Mouse (Mus musculus): Measurements from ENCODE around the gene Fgfr2.

The Fgfr2 gene

DNA sequence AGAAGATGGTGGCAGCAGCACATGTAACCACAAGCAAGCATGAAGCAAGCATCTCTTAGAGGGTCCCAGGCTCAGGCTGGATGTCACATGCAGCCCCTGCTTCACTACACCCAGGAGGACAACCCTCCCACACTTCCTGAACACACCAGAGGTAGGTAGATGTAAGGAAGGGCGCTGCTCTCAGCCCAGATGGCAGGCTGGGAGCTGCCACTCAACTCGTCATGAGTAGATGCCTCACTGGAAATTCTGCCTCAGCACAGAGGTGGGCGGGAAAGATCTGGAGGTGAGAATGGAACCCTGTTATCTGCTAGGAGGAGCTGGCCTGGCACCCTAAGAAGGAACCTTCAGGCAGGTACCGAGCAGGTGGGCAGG lies 355.2 kb downstream of the Fgfr2 start:
- DNase-seq: no peak

GRCm38 (mm10) chr7:132767233-132767998 lies 355.7 kb downstream of the Fgfr2 start:
- no peak for DNase-seq

DNA sequence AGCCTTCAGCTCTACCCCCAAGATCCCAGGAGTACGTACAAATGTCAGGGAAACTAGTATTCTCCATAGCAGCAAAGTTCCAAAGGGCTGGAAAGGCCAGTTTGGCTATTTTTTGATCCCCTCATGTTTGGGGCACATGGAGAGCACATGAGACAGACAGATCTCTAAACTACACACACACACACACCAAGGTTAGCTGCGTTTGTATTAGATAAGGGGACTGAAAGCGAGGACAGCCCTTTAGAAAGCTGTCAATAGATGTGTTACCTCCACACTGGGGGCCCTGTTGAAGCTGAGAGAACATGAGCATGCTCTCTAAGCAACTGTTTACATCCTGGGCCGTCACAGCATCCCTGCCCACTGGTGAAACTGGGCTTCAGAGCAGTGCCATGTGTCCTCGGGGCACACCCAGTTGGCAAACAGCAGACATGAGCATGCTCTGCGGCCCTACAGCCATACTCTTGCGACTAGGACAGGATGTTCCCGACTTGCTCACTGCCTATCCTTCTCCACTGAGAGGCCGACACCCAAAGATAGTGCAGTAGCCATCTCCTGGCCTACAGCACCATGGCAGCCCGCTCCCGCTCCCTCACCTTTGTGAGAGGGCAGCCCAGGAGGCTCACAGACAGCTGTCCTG lies 356.8 kb downstream of the Fgfr2 start:
- DNase-seq: peak; percentile 52

DNA sequence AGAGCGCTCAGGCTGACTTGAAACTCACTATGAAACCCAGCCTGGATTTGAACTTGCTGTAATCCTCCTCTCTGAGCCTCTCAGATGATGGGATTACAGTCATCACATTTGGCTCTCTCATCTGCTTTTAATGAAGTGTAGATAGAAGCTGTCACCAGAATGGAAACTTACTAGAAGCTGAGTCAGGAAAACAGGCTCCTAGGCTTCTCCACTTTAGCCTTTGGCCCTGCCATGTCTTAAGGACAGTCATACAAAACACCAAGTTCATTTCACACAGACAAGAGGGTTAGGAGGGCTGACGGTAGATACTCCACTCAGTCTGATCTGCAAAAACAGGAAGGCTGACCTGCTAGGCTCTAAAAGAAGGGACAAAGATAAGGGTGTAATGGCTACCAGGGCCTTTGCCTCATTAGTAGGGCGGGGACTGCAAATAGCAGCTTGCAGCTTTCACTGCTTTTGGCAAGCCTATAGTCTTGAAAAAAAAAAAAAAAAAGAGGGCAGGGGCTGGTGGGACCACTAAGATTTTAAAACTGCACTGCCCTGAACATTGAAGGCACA lies 357.4 kb downstream of the Fgfr2 start:
- DNase-seq: no peak

GRCm38 (mm10) chr7:132764896-132765491 lies 358.2 kb downstream of the Fgfr2 start:
- DNase-seq: no peak

- no peak for DNase-seq
These were observed 358.8 kb downstream of the Fgfr2 start for GRCm38 (mm10) chr7:132764314-132764713.

DNA sequence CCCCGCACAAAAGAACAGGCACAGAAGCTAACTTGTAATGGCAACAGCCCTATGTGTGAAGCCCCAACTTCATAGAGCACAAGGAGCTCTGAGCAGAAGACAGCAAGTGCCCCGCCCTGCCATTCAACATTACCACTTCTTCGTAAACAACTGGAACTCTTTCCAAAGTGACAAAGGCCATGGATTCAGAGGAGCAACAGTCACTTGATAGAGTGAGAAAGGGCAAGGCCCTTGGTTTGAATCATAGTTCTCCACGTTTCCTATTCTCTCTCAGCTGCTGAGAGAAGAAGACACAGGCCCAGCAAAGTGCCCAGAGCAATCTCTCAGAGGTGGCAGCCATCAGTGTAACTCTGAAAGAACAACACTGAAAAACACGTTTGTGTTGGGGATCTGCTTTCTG lies 359.2 kb downstream of the Fgfr2 start:
- no peak for DNase-seq

- DNase-seq: no peak
These were observed 359.8 kb downstream of the Fgfr2 start for GRCm38 (mm10) chr7:132763351-132763750.

DNA sequence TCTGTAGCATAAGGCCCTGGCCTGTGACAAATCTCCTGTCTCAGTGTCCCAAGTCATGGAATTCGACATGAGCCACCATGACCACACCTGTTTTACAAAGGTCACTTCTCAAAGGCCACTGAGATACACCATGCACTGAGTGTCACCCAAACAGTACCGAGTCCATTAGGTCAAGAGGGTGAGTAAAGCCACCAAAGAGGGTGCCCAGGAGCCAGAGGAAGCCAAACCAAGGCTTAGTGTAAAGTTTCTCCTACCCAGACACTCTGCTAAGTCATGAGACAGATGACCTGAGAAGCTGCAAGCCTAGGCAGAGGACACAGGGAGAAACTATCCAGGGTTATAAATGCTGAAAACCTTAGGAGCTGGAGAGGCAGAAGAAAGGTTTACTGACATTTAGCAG lies 361.7 kb downstream of the Fgfr2 start:
- DNase-seq: no peak

DNA sequence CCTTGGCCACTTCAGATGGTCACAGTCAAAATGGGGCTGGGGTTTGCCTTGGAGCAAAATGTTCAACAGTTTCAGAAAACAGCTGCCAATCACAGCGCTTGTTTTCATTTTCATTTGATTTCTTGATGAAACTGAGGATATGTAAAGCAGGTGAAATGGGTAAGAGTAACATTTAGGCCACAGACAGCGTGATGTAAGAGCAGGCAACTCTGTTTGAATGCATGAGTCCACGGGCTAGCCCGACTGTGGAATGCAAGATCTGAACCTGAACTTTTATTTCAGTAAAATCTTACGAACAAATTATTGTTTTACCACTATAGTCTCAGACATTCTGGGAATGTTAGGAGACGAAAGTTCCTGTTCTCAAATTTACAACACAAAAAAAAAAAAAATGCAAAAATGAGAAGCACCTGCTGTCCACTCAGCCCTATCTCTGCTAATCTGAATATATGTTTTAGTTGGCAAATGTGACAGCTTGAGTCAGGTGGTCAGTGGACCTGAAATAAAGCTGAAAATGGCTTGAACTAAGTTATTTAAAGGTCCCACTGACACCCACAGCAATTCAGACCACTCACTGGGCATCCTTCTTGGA lies 362.5 kb downstream of the Fgfr2 start:
- DNase-seq: no peak

GRCm38 (mm10) chr7:132759926-132760325 lies 363.2 kb downstream of the Fgfr2 start:
- DNase-seq: no peak

DNA sequence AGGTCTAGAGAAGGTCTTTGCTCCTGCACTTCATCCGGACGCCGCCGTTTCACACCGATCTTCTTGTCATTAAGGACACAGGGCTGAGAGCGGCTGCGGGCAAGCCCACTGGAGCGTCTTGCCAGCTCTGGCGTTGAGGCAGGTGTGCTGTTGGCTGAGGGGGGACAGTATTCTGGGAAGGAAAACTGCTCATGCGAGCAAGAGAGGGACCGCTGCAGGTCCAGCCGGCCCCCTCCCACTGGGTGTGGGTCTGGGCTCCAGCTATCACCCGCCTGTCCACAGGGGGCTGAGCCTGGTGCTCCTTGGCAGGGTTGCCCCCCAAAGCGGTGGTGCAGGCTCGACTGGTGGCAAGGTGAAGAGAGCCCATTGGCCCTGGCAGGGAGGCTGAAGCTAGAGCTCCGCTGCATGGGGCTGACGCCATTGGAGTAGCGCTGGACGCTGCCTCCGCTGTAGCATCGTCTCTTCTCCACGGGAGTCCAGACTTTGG lies 363.7 kb downstream of the Fgfr2 start:
- no peak for DNase-seq

DNA sequence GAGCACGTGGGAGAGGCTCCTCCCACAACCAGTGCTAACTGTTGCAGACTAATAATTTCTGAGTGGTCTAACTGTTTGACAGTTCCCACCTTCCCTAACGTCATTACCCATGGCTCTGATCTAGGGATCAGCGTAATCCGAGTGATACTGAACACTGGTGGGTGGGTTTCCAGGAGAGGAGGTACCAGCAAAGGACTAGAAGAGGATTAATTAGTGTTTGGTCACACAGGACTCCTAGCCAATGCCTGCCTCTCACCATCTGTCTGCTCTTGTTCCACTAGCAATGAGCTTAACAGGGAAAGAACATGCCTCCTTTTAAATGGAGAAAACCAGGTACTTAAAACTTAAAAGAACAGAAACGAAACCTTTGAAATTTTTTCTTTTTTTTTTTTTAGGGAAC lies 364.3 kb downstream of the Fgfr2 start:
- no peak for DNase-seq

DNA sequence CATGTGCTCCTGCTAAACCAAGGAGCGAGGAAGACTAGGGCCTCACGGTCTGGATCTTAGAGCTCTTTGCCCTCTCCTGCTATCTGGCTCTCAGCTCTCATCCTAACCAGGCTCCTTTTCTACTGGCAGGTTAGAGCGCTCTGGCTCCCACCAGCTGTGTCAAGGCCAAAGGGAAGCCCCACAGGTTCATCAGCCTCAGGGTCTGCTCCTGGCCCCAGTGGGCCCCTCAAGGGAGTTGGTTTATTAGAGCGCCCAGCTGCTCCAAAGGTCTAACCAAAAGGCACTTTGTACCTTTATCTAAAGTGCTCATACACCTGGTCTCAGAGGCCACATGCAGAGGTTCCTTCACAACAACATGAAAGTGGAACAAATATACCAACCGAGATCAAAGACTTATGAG lies 366.8 kb downstream of the Fgfr2 start:
- no peak for DNase-seq

- DNase-seq: peak; percentile 65
These were observed 368.8 kb downstream of the Fgfr2 start for GRCm38 (mm10) chr7:132754389-132754750.

- no peak for DNase-seq
These were observed 369.4 kb downstream of the Fgfr2 start for GRCm38 (mm10) chr7:132753518-132754388.

DNA sequence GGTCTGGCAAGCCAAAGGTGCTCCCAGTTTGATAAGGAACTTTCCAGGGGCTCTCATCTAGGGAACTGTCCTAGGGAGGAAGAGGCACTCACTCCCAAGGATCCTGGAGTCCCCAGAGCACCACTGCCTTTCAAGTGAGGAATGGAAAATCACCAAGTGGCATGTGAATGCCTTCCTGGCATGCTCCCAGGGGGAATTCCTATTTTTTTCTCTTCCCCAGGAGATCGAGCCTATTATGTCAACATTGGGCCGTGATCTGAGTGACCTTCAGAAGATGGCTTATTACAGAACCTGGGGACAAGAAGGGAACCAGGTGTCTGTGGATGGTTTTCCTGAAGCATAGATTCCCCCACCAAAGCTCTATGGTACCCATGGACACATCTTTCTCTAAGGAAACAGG lies 371.4 kb downstream of the Fgfr2 start:
- peak; percentile 38 for DNase-seq

GRCm38 (mm10) chr7:132749504-132749903 lies 373.6 kb downstream of the Fgfr2 start:
- DNase-seq: no peak

- peak; percentile 26 for DNase-seq
These were observed 374.9 kb downstream of the Fgfr2 start for GRCm38 (mm10) chr7:132748076-132748769.

DNA sequence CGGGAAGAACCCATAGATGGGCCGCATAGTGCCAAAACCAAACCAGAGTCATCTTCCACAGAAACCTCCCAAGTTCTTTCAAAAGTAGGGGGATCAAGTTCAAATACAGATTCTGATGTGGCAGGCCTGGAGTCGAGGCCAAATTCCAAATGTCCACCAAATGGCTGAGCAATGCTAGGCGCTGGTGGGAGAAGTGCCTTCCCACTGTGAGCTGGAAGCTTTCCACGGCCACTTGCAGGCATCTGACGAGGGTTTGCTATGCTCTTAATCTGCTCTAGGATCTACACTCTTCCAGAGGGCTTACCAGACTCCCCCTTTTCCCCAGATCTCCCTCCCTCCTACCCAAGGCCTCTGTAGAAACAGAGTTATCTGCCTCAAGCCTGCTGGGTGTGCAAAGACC lies 376.1 kb downstream of the Fgfr2 start:
- no peak for DNase-seq

GRCm38 (mm10) chr7:132742912-132743311 lies 380.2 kb downstream of the Fgfr2 start:
- no peak for DNase-seq

- no peak for DNase-seq
These were observed 383.3 kb downstream of the Fgfr2 start for GRCm38 (mm10) chr7:132739829-132740228.

Measured in lung, postnatal 10 days (tissue).